Mouse (Mus musculus) stomach, postnatal 0 days (tissue): Measurements from ENCODE around the gene Soat1.

Experiments
- CTCF ChIP-seq: IDR thresholded peaks from 2 replicates; pipeline ENCODE4 v1.5.1; 2016; ENCODE audit warnings: antibody characterized with exemption, low read depth, mild to moderate bottlenecking, moderate library complexity
- EP300 ChIP-seq: optimal IDR thresholded peaks from 2 replicates; pipeline ENCODE3; 2016; ENCODE audit warnings: antibody characterized with exemption

- no peak for TF ChIP-seq CTCF
- no peak for TF ChIP-seq EP300
These were observed 31.4 kb downstream of the Soat1 start for GRCm38 (mm10) chr1:156442776-156443175.
